Mouse (Mus musculus): ENCODE results near the gene Myh7. TPM values are rescaled to one million over a fixed set of nuclear protein-coding genes. Genes with fewer than 3 reads are reported as not detected.
"Not testable (repeated sequence)": the region's sequence is repeated elsewhere in the genome, so short reads cannot be mapped to it uniquely, and the experiment has no call there.

The Myh7 gene
- 9.3 and 10.5 TPM in 2 replicates for polyA plus RNA-seq (2016; fragmentation: Nextera tagmentation; extraction: Ambion mirVana)

GRCm38 (mm10) chr14:54994136-54994868 is at the start of gene Myh7:
Myh7 (minus strand) TSS chr14:54994626.
- H3K36me3 ChIP-seq = no peaks in the 10 kb centered on the region
- WGBS = 66% methylated on average over 11 of the region's 11 CpGs
- no peaks in the 10 kb centered on the region for H3K9me3 ChIP-seq
- H3K27ac ChIP-seq = peak within 1 kb of the TSS; percentile 50; the same call in 1 of the 2 replicates
- no peaks in the 10 kb centered on the region for H3K27me3 ChIP-seq
- no peak within 1 kb of the TSS for H3K4me2 ChIP-seq
- no peak within 1 kb of the TSS for H3K4me3 ChIP-seq (replicated peaks)
- no peak within 1 kb of the TSS for H3K9ac ChIP-seq (replicated peaks)
- H3K4me1 ChIP-seq (replicated peaks) = peaks cover 18% of the 10 kb centered on the region
- ATAC-seq (ENCODE audit: insufficient number of reproducible peaks, insufficient read depth, low FRiP score, low TSS enrichment, low read depth) = no peak

DNA sequence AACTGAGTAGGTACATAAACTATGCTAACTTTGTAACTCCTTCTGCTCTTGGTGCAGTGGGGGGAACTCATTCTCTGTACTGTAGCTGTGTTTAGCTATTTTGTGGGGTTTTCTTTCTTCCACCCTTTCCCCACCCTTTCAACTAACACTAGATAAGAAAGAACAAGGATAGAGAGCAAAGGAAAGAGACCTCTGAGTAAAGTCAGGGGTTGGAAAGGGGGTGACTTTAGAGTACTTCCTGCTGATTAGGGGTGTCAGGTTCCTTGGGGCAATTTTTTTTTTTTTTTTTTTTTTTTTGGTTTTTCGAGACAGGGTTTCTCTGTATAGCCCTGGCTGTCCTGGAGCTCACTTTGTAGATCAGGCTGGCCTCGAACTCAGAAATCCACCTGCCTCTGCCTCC is 49.3 kb upstream of the Myh7 start:
- WGBS = 67% methylated on average over 1 of the region's 2 CpGs

DNA sequence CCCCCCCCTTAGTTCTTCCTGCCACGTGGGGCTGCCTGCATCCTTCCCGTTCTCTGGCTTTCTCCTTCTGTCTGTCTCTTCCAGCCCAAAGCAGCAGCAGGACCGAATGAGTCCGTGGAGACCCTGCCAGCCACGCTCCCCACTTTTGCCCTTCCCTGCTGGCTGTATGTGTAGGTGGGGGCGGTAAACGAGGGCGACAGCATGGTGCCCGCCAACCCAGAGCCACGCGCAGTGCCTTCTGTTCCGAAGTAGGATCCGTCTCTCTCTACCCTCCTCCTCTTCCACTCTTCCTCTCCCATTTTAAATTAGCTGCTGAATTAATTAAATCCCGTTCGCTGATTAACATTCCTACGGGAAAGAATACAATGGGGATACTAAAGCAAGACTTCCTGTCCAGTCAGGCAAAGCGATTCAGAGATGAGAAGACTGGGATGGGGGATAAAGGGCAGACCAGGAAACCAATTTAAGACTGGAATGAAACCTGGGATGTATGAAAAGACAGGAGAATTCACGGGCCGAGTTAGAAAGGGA is 38.3 kb upstream of the Myh7 start:
- H3K4me3 ChIP-seq (replicated peaks) = no peak overlapping the region
- no peak overlapping the region for H3K9ac ChIP-seq (replicated peaks)
- H3K27ac ChIP-seq = no peak overlapping the region
- no peak overlapping the region for H3K4me2 ChIP-seq
- H3K27me3 ChIP-seq = no peaks in the 10 kb centered on the region
- ATAC-seq (ENCODE audit: insufficient number of reproducible peaks, insufficient read depth, low FRiP score, low TSS enrichment, low read depth) = no peak
- H3K36me3 ChIP-seq = no peaks in the 10 kb centered on the region
- 57% methylated on average over 19 of the region's 19 CpGs for WGBS
- peaks cover 16% of the 10 kb centered on the region for H3K4me1 ChIP-seq (replicated peaks)
- H3K9me3 ChIP-seq = no peaks in the 10 kb centered on the region

More for the DNA sequence above, 49.3 kb upstream of the Myh7 start:
- not testable (repeated sequence) for H3K4me1 ChIP-seq (replicated peaks); H3K27ac ChIP-seq; H3K36me3 ChIP-seq; H3K9ac ChIP-seq (replicated peaks); H3K4me3 ChIP-seq (replicated peaks); ATAC-seq (ENCODE audit: insufficient number of reproducible peaks, insufficient read depth, low FRiP score, low TSS enrichment, low read depth); H3K27me3 ChIP-seq; H3K4me2 ChIP-seq; H3K9me3 ChIP-seq

GRCm38 (mm10) chr14:55029034-55029698 is 34.7 kb upstream of the Myh7 start:
- Histone ChIP-seq H3K9ac (replicated peaks) (no peak overlapping the region), H3K4me2 (0 out of 2 replicates have a peak overlapping the region, but pooled peaks have one; percentile 30), H3K9me3 (no peaks in the 10 kb centered on the region), H3K36me3 (peaks cover 19% of the 10 kb centered on the region), H3K27me3 (no peaks in the 10 kb centered on the region), H3K27ac (no peak overlapping the region), H3K4me3 (replicated peaks) (no peak overlapping the region), H3K4me1 (replicated peaks) (peaks cover 21% of the 10 kb centered on the region)
- 11% methylated on average over 11 of the region's 11 CpGs for WGBS
- no peak; the same call in 1 of the 2 replicates for ATAC-seq (ENCODE audit: insufficient number of reproducible peaks, insufficient read depth, low FRiP score, low TSS enrichment, low read depth)

DNA sequence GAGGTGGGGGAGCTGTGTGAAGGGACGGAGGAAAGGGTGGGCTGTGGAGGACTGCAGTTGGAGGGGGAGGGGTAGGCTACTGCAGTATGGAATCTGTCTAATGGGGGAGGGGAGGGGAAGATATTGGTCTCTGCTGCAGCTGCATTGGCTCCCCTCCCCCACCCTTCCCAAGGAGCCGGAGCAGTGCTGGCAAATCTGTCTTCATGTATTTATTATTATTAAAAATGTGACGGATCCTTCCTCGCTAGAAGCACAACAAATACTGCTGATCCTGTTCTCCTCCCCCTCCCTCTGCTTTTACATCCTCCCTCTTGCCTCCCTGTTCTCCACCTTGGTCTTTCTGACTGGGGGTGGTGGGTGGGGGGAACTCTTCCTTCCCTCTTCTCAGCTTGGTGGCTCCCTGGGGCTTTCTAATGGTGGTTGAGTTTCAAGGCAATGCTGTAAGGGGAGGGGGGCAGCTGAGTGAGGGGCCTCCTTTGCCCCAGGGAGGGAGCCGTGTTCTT is 34.0 kb upstream of the Myh7 start:
- Histone ChIP-seq H3K9me3 (no peaks in the 10 kb centered on the region), H3K9ac (replicated peaks) (no peak overlapping the region), H3K27ac (no peak overlapping the region), H3K4me1 (replicated peaks) (peaks cover 21% of the 10 kb centered on the region), H3K36me3 (peaks cover 25% of the 10 kb centered on the region), H3K4me2 (peak overlapping the region; percentile 30), H3K4me3 (replicated peaks) (no peak overlapping the region), H3K27me3 (no peaks in the 10 kb centered on the region)
- ATAC-seq (ENCODE audit: insufficient number of reproducible peaks, insufficient read depth, low FRiP score, low TSS enrichment, low read depth) = peak; percentile 11; the same call in 1 of the 2 replicates
- WGBS = 9% methylated on average over 4 of the region's 5 CpGs

DNA sequence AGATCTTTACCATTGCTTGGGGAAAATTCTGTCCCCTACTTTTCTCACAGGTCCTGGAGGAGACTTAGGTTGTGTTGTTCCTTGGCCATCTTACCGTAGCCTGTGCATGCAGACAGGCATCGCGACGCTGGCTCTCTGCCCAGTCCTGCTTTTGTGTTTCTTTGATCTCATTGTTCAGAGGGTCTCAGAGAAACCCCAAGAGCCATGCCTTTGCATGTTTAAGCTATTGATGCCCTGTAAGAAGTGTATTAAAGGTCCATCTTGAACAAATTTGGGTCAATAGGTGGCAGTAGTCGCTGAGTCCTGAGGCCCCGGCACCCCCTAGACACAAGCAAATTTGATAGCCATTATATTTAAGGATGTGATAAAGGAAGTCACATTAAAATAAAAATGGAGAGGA is 33.2 kb upstream of the Myh7 start:
- WGBS = 42% methylated on average over 6 of the region's 6 CpGs
- H3K9ac ChIP-seq (replicated peaks) = no peak overlapping the region
- no peaks in the 10 kb centered on the region for H3K9me3 ChIP-seq
- H3K4me3 ChIP-seq (replicated peaks) = no peak overlapping the region
- no peak overlapping the region for H3K27ac ChIP-seq
- H3K27me3 ChIP-seq = no peaks in the 10 kb centered on the region
- no peak overlapping the region; the same call in 1 of the 2 replicates for H3K4me2 ChIP-seq
- H3K4me1 ChIP-seq (replicated peaks) = peaks cover 21% of the 10 kb centered on the region
- peaks cover 33% of the 10 kb centered on the region for H3K36me3 ChIP-seq
- ATAC-seq (ENCODE audit: insufficient number of reproducible peaks, insufficient read depth, low FRiP score, low TSS enrichment, low read depth) = no peak

GRCm38 (mm10) chr14:55027251-55027650 is 32.8 kb upstream of the Myh7 start:
- H3K9me3 ChIP-seq = no peaks in the 10 kb centered on the region
- no peak overlapping the region for H3K4me2 ChIP-seq
- H3K4me1 ChIP-seq (replicated peaks) = peaks cover 21% of the 10 kb centered on the region
- no peaks in the 10 kb centered on the region for H3K27me3 ChIP-seq
- H3K9ac ChIP-seq (replicated peaks) = no peak overlapping the region
- no peak overlapping the region for H3K27ac ChIP-seq
- ATAC-seq (ENCODE audit: insufficient number of reproducible peaks, insufficient read depth, low FRiP score, low TSS enrichment, low read depth) = no peak
- H3K4me3 ChIP-seq (replicated peaks) = no peak overlapping the region
- peaks cover 37% of the 10 kb centered on the region for H3K36me3 ChIP-seq
- WGBS = 21% methylated on average over 5 of the region's 5 CpGs

GRCm38 (mm10) chr14:55025527-55025926 is 31.1 kb upstream of the Myh7 start:
- WGBS = 72% methylated on average over 5 of the region's 5 CpGs
- Histone ChIP-seq H3K36me3 (peaks cover 54% of the 10 kb centered on the region), H3K9me3 (no peaks in the 10 kb centered on the region), H3K4me1 (replicated peaks) (peaks cover 21% of the 10 kb centered on the region), H3K4me2 (no peak overlapping the region), H3K27ac (no peak overlapping the region), H3K27me3 (no peaks in the 10 kb centered on the region), H3K9ac (replicated peaks) (no peak overlapping the region), H3K4me3 (replicated peaks) (no peak overlapping the region)
- no peak for ATAC-seq (ENCODE audit: insufficient number of reproducible peaks, insufficient read depth, low FRiP score, low TSS enrichment, low read depth)

- ATAC-seq (ENCODE audit: insufficient number of reproducible peaks, insufficient read depth, low FRiP score, low TSS enrichment, low read depth) = no peak
- 64% methylated on average over 7 of the region's 7 CpGs for whole genome bisulfite sequencing
- Histone ChIP-seq H3K4me3 (replicated peaks) (no peak overlapping the region), H3K9ac (replicated peaks) (no peak overlapping the region), H3K4me2 (no peak overlapping the region), H3K27ac (no peak overlapping the region), H3K27me3 (no peaks in the 10 kb centered on the region), H3K36me3 (peaks cover 57% of the 10 kb centered on the region), H3K4me1 (replicated peaks) (peaks cover 20% of the 10 kb centered on the region), H3K9me3 (no peaks in the 10 kb centered on the region)
Observed at GRCm38 (mm10) chr14:55024236-55024635, 29.8 kb upstream of the Myh7 start.

- Histone ChIP-seq H3K4me1 (replicated peaks) (peaks cover 8% of the 10 kb centered on the region), H3K36me3 (peaks cover 62% of the 10 kb centered on the region), H3K4me3 (replicated peaks) (no peak overlapping the region), H3K4me2 (no peak overlapping the region), H3K27ac (no peak overlapping the region), H3K9ac (replicated peaks) (no peak overlapping the region), H3K9me3 (no peaks in the 10 kb centered on the region), H3K27me3 (no peaks in the 10 kb centered on the region)
- WGBS = 87% methylated on average over 15 of the region's 15 CpGs
- no peak for ATAC-seq (ENCODE audit: insufficient number of reproducible peaks, insufficient read depth, low FRiP score, low TSS enrichment, low read depth)
Observed at GRCm38 (mm10) chr14:55023011-55023410, 28.6 kb upstream of the Myh7 start.

DNA sequence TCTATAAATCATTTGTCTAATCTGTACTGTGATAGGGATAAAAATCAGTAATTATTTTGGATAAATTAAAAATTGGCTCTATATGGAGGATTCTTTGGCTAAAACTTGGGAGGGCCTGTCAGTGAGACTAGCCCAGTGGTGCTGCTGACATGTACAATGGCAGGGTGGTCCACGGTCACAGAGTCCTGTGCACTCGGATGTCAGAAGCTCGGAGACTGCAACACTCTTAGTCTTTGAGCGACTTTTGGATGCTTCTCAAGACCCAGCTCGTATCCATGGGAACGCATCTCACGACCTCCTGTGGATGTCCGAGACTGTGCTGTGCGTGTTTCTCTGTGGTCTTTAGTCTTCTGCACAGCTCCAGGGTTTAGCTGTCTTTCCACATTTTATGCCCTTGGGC is 26.0 kb upstream of the Myh7 start:
- Histone ChIP-seq H3K27me3 (no peaks in the 10 kb centered on the region), H3K4me3 (replicated peaks) (no peak overlapping the region), H3K9ac (replicated peaks) (no peak overlapping the region), H3K4me2 (no peak overlapping the region), H3K36me3 (peaks cover 70% of the 10 kb centered on the region), H3K27ac (no peak overlapping the region), H3K4me1 (replicated peaks) (no peaks in the 10 kb centered on the region), H3K9me3 (no peaks in the 10 kb centered on the region)
- 89% methylated on average over 9 of the region's 9 CpGs for WGBS
- ATAC-seq (ENCODE audit: insufficient number of reproducible peaks, insufficient read depth, low FRiP score, low TSS enrichment, low read depth) = no peak

Measured in limb, embryonic 12.5 days (tissue).